Mouse (Mus musculus): ENCODE measurements around the gene Hspa4.

Hspa4 gene

DNA sequence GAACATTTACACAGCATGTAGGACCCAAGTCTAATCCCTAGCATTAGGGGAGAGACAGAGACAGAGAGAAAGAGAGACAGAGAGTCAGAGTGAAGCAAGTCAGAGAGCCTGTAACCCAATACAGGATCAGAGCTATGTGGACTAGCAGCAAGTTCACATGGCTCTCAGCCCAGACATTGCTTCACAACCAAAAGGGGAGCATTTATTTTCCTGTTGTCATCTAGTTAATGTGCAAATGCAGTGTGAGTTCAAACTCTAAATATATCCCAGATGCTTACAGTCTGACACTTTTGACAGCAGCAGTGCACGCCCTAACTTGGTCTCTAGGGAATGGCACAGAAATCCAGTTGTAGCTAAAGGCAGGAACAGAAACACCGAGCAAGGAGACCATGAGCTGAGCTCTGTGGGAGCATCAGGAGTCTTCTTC, 8.6 kb upstream of the Hspa4 start:
- in situ Hi-C loops (cut with MboI; ENCODE audit: unreplicated experiment in 2 of 2), result loop anchor here in 1 of 2 experiments (25.0 kb wide), 1 partner anchor 1697 kb away; the partner anchor contains the start of genes Hnrnpab and Nhp2

DNA sequence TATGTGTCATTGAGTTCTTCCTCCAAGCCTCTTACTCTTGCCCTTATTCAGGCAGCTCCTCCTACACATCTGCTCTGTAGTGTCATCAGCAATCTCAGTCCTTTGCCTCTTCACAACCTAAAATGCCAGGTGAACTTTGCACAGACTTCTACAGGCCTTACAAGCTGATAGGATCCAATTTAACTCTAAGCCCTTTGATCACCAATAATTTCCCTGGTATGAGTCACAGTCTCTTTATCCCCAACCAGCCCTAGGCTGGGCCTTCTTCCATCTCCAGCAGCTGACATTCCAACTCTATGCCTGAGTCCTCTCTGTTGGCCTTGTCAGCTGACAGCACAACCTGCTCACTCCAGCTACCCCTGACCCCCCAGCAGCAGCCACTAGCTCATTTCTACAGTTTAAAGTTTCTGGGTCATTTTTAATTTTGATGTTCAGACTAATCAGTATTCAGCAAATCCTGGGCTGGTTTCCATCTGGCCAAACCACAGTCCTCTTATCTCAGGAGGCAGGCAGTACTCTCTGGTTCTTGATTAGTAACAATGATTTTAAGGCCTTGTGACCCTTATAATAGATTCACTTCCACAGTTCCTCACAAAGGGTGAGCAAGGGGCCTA, 8.1 kb upstream of the Hspa4 start:
- in situ Hi-C loops (cut with MboI; ENCODE audit: unreplicated experiment in 2 of 2), result loop anchor here in 1 of 2 experiments (25.0 kb wide), 1 partner anchor 1696 kb away; the partner anchor contains the start of genes Hnrnpab and Nhp2

DNA sequence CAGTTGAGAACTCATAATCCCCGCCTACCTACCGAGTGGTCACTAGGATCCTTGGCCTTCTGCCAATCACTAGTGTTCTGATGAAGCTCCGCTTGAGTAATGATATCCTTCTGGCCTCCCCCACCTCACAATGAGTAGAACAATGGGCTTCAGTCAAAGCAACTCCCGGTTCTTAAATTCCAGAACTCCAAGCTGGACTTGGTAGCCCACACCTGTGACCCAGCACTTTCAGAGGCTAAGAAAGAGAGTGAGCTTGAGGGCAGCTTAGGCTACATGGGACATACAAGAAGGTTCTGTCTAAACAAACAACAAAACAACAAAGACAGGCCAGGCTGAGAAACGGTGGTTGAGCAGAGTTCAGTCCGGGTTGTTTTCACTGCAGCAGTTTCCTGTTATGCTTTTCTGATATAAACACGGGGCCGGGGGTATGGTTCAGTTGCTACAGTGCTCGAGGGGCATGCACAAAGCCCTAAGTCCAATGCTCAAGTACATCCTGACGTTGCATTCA, 7.4 kb upstream of the Hspa4 start:
- in situ Hi-C loops (cut with MboI; ENCODE audit: unreplicated experiment in 2 of 2), result loop anchor here in 1 of 2 experiments (25.0 kb wide), 1 partner anchor 1695 kb away; the partner anchor contains the start of genes Hnrnpab and Nhp2

DNA sequence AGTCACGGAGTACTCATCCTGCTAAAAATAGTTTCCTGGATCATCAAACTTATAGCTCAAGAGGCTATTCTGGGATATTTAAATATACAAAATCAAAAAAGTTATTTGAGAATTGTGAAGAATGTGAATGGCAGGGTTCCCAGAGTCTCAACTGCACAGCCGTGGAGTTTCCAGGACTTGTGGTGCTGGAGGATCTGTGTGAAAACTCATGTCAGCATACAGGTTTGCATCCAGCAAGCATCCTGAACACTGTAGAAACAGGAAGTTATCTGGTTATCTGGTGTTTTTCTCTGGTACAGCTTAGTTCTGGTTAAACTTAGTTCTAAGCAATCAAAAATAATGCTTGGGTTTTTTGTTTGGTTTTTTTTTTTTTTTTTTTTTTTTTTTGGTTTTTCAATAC, 6.7 kb upstream of the Hspa4 start:
- in situ Hi-C loops (cut with MboI; ENCODE audit: unreplicated experiment in 2 of 2), result loop anchor here in 1 of 2 experiments (25.0 kb wide), 1 partner anchor 1695 kb away; the partner anchor contains the start of genes Hnrnpab and Nhp2

DNA sequence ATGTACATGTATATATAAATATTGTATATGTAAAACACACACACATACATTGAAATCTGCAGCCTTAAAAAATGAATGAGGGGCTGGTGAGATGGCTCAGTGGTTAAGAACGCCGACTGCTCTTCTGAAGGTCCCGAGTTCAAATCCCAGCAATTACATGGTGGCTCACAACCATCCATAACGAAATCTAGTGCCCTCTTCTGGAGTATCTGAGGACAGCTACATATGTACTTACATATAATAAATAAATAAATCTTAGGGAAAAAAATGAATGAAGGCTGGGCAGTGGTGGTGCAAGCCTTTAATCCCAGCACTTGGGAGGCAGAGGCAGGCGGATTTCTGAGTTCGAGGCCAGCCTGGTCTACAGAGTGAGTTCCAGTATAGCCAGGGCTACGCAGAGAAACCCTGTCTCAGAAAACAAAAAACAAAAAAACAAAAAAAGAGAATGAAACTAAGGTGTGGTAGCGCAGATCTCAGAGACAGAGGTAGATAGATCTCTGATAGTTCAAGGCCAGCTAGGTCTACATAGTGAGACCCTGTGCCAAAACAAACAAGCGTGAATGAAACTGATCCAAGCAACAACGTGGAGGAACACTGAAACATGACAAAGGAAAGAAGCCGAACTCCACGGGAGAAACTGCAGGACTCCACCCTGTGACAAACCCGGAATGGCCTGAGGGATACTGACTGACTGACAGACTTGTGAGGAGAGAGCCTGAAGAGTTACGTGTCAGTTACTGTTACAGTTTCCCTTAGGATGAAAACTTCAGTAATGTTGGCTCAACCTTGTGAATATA, 4.0 kb upstream of the Hspa4 start:
- in situ Hi-C loops (cut with MboI; ENCODE audit: unreplicated experiment in 2 of 2), result loop anchor here (5.0 to 25.0 kb wide), 3 partner anchors 38 to 1692 kb away; partner anchors contain the start of genes Hnrnpab (in 1 of the 2) and Nhp2 (in 1 of the 2)

DNA sequence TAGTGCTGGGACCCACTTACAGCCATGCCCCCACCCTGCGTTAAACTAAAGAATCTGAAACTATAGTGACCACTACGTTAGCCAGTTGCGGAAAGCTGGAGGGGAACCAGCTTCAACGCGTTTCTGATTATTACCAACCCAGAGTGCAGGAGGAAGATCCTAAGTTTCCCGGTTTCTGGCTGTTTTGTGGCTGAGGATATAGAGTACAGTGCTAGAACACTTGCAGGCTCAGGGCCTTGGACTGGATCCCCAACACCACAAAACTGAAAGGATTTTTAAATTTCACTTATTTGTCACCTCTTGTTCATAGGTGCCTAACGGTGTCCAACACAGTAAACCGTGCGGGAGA, 884 bp upstream of the Hspa4 start:
- in situ Hi-C loops (cut with MboI; ENCODE audit: unreplicated experiment in 2 of 2), result loop anchor here (5.0 to 25.0 kb wide), 3 partner anchors 41 to 1689 kb away; partner anchors contain the start of genes Hnrnpab (in 1 of the 2) and Nhp2 (in 1 of the 2)

DNA sequence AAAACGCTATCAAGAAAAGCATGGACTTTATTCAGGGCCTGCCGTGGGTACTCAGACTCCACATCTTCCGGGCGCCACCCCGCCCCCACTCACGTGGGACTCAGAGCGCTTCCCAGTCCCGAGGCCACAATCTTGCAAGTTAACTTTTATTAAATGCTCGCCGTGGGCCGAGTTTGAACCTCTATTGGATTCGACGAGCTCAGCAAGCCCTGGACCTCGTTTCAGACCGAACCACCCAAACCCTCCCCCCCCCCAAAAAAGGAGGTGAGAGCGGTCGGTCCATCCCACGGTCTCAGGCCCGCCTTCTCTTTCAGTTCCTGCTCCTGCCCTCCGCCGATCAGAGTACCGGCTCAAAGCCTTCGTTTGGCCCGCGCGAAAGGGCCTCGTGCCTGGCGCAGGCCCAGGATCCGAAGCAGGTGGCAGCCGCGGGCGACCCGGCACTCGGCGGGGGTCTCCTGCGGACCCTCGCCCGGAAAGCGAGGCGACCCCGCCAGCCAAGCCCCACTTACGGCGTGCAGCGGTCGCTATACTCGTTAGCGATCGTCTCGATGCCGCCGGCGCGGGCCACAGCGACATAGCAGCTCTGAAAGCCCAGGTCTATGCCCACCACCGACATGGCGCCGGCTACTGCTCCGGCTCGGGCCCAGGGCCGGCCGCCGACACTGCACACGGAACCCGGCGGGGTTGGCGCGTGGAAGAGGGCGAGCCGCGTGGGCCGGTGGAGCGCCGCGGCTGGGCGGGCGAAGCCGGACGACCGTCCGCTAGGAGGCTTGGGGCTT, 517 bp downstream of the Hspa4 start:
- in situ Hi-C loops (cut with MboI; ENCODE audit: unreplicated experiment in 2 of 2), result loop anchor here (5.0 to 25.0 kb wide), 5 partner anchors 43 to 1687 kb away; partner anchors contain the start of genes Hnrnpab (in 1 of the 2), Nhp2 (in 1 of the 2) and Rapgef6 (in 1 of the 2)

DNA sequence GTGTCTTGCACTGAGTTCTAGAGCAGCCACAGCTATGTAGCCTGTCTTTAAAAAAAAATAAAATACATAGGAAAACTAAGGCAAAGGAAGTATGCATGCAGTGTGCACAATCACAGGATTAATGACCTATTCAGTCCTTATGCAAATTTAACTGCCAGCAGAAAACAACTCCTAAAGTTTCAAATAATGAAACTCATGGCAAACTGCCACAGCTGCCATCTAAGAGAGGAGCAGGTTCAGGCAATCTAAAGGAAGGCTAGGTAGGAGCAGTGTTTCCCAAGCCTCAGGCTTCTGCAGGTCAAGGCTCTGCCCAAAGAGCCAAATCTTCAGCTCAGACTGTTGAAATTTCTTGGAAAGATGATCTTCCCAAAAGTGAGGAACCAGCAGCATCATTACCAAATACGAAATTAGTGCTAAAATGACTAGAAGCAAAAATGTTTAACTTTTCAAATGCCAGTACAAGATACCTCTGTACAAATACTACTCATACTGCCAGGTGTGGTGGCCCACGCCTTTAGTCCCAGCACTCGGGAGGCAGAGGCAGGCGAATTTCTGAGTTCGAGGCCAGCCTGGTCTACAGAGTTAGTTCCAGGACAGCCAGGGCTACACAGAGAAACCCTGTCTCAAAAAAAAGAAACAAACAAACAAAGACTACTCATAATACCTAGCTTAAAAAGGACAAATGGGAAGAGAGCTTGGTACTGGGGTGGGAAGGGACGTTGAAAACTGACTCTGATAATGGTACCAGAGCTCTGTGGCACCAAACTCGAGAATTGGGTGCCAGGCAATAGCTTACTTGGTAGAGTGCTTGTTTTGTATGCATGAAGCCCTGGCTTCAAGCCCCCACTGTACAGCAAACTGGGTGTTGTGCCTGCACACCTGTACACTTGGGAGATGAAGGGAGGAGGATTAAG, 2.1 kb downstream of the Hspa4 start:
- in situ Hi-C loops (cut with MboI; ENCODE audit: unreplicated experiment in 2 of 2), result loop anchor here in 1 of 2 experiments (25.0 kb wide), 2 partner anchors 389 to 1214 kb away; partner anchors contain the start of gene Rapgef6

DNA sequence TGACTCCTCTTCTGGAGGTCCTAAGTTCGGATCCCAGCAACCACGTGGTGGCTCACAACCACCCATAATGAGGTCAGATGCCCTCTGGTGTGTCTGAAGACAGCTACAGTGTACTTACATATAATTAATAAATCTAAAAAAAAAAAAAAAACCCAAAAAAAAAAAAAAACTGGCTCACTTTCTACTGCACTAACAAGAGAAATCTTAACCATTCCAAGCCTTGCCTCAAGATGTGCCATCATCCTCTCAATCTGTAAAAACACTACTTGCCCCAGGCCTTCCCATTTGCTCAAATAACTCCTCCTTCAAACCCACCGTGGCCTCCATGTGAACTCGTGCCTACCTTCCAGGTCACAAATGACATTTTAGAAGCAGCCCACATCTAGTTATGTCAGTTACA, 3.4 kb downstream of the Hspa4 start:
- in situ Hi-C loops (cut with MboI; ENCODE audit: unreplicated experiment in 2 of 2), result loop anchor here in 1 of 2 experiments (25.0 kb wide), 2 partner anchors 390 to 1215 kb away; partner anchors contain the start of gene Rapgef6

DNA sequence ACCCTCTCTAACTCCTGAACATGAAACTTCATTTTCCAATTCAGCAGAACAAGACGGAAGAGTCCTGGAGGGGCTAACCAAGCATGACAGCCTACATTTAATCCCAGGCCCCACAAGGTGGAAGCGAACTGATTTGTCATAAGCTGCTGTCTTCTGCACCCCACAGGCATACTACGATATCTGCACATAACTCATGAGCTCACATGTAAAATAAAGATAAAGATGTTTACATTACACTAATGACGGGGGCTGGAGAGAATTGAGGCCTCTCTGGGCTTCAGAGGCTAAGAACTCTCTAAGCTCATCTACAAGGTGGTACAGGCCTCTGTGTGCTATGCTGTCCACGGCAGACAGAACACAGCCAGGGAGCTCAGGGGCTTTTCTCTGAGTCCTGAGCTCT, 5.8 kb downstream of the Hspa4 start:
- in situ Hi-C loops (cut with MboI; ENCODE audit: unreplicated experiment in 2 of 2), result loop anchor here in 1 of 2 experiments (25.0 kb wide), 2 partner anchors 393 to 1218 kb away; partner anchors contain the start of gene Rapgef6

DNA sequence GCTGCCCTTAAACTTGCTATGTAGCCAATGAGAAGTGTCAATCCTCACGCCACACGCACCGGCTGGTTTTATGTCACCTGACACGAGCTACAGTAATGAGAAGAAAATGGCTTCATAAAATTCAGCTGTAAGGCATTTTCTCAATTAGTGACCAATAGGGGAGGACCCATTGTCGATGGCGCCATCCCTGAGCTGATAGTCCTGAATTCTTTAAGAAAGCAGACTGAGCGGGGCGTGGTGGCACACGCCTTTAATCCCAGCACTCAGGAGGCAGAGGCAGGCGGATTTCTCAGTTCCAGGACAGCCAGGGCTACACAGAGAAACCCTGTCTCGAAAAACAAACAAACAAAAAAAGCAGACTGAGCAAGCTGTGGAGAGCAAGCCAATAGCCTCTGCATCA, 9.4 kb downstream of the Hspa4 start:
- in situ Hi-C loops (cut with MboI; ENCODE audit: unreplicated experiment in 2 of 2), result loop anchor here in 1 of 2 experiments (25.0 kb wide), 2 partner anchors 396 to 1221 kb away; partner anchors contain the start of gene Rapgef6

DNA sequence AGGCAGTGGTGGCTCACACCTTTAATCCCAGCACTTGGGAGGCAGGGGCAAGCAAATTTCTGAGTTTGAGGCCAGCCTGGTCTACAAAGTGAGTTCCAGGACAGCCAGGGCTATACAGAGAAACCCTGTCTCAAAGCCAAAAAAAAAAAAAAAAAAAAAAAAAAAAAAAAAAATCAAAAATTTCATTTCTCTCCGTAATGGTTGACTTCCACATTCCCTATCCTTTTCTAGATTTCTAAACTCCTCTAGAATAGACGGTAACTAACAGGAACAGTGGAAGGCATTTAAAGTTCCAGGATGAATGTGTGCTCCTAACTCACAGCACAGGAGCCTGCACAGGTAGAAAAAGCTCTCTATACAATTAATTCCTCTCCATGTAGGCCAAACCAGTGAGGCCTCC, 10.1 kb downstream of the Hspa4 start:
- in situ Hi-C loops (cut with MboI; ENCODE audit: unreplicated experiment in 2 of 2), result loop anchor here in 1 of 2 experiments (25.0 kb wide), 2 partner anchors 397 to 1222 kb away; partner anchors contain the start of gene Rapgef6

DNA sequence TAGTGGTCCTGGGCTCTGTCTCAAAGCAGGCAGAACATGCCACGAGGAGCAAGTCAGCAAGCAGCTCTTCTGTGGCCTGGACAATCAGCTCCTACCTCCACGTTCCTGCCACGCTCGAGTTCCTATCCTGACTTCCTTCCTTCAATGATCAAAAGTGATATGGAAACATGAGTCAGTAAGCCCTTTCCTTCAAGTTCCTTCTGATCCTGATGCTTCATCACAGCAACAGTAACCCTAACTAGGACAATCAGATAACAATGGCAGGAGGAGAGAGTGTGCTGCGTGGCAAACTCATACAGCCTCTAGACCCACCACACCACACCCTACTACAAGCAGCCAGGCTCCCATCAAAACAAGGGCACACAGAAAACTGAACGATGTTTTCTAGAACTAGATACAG, 14.4 kb downstream of the Hspa4 start:
- in situ Hi-C loops (cut with MboI; ENCODE audit: unreplicated experiment in 2 of 2), result loop anchor here in 1 of 2 experiments (25.0 kb wide), 2 partner anchors 401 to 1226 kb away; partner anchors contain the start of gene Rapgef6

DNA sequence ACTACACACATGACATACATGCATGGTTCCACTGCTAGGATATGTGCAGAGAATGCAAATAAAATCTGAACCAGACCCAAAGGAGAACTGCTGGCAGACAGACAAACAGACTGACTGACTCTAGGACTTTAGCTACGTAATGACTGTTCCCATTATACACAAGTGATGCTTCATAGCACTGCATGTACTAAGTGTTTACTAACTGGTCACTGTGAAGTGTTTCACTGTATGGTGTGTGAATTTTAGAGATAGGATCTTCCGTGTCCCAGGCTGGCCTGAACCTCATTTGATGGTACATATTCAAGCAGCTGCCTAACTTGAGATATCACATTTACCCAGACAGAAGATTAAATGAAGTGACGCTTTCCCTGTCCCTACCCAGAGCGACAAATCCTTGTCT, 21.8 kb downstream of the Hspa4 start:
- in situ Hi-C loops (cut with MboI; ENCODE audit: unreplicated experiment in 2 of 2), result loop anchor here (10.0 to 25.0 kb wide), 4 partner anchors 116 to 1574 kb away; partner anchors contain the start of gene Rapgef6 (in 1 of the 2)

DNA sequence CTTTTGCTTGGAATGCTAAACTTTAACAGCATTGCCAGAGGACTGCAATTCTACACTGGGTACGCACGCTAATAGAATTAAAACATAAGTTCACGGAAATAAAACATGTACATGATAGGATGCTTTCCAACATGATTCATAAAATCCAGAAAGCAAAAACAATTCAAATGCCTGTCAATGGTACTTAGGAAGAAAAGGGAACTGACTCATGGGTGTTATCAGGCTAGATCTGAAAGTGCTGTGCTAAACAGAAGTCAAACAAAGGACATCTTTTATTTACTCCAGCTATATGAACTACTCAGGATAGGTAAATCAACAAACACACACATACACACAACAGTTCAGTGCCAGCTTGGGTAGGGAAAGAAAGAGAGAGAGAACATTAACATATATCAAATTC, 24.9 kb downstream of the Hspa4 start:
- in situ Hi-C loops (cut with MboI; ENCODE audit: unreplicated experiment in 2 of 2), result loop anchor here (10.0 to 25.0 kb wide), 4 partner anchors 119 to 1571 kb away; partner anchors contain the start of gene Rapgef6 (in 1 of the 2)

DNA sequence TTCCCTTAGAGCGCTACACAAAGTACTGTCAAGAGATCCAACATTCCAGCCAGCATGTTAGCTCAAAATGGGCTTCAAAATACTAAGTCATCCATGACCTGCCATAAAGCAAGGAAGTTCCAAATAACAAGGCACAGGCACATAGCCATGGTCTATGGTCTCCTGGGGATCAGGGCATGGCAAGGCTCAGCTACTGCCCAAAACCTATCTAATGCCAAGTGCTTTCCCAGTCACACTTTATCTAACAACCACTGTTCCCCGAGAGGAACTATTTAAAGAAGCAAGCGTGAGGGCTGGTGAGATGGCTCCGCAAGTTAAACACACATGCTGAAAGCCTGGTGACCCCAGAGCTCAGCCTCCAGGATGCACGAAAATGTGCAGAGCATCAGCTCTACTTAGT, 26.9 kb downstream of the Hspa4 start:
- in situ Hi-C loops (cut with MboI; ENCODE audit: unreplicated experiment in 2 of 2), result loop anchor here (5.0 to 25.0 kb wide), 4 partner anchors 119 to 1569 kb away; no protein-coding TSS in a partner anchor

DNA sequence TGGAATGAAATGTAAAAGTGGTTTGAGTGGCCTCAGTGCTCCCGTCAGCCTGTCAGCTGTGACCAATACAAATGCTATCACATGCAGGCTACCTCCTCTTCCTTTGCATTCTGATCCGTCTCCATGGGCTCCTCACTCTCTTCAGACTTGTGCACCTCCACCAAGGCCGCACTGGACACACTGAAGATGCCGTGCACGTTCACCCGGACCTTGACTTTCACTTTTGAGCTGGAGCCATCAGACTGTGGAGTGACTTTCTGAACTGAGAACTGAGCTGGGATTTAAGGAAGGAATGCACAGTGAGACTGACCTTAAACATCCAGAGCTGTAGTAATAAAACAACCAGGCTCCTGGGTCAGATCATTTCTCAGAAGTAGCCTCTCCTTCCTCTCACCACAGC, 30.7 kb downstream of the Hspa4 start:
- in situ Hi-C loops (cut with MboI; ENCODE audit: unreplicated experiment in 2 of 2), result loop anchor here (10.0 to 25.0 kb wide), 2 partner anchors 393 to 1995 kb away; no protein-coding TSS in a partner anchor

DNA sequence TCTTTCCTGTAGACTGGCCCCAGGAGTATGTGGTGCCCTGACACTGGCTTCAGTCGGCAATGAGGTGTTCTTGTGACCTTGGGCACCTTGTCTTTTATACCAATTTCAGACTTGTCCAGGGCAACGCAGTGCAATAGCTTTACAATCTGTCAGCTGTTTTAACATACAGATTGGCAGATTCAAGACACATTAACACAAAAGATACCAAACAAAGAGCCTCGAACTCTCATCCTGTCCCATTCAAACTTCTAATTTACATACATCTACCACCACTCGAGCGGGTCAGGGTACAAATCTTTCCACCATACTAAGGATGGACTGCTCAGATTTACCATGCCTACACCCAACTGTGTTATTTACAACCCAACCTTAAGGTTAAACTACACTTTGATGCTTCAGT, 39.7 kb downstream of the Hspa4 start:
- in situ Hi-C loops (cut with MboI; ENCODE audit: unreplicated experiment in 2 of 2), result loop anchor here (10.0 to 25.0 kb wide), 2 partner anchors 402 to 1986 kb away; no protein-coding TSS in a partner anchor

All from v-Abl transformed pro-B cells (cell line).